Mouse (Mus musculus) megakaryocyte, embryonic 14.5 days (primary cell): ENCODE results near the gene Adgrl2. TPM values are rescaled to one million over a fixed set of nuclear protein-coding genes. Genes with fewer than 3 reads are reported as not detected.

Experiments
- H3K27me3 ChIP-seq: replicated peaks from 2 replicates; pipeline ENCODE3; 2012; ENCODE audit warnings: inconsistent platforms
- H3K36me3 ChIP-seq: replicated peaks from 2 replicates; pipeline ENCODE3; 2012; ENCODE audit warnings: low read length, inconsistent platforms, mixed read lengths
- H3K4me1 ChIP-seq: 2 replicates; pipeline ENCODE4 v1.6.1; 2012; ENCODE audit warnings: inconsistent platforms
- H3K4me3 ChIP-seq: replicated peaks from 2 replicates; pipeline ENCODE3; 2012; ENCODE audit warnings: moderate library complexity, mild to moderate bottlenecking, inconsistent platforms
- H3K9me3 ChIP-seq: 2 replicates; pipeline ENCODE4 v1.6.1; 2012; ENCODE audit warnings: inconsistent platforms
- FLI1 ChIP-seq: IDR thresholded peaks from 2 replicates; pipeline ENCODE4 v1.6.1; 2012; ENCODE audit warnings: low read length, inconsistent platforms, mixed read lengths
- GATA1 ChIP-seq: IDR thresholded peaks from 3 replicates; pipeline ENCODE4 v1.6.1; 2012; ENCODE audit warnings: mixed read lengths, low read length, inconsistent platforms, borderline replicate concordance
- polyA plus RNA-seq: library from polyadenylated mRNA; stranded (reverse); fragments of >175 nt; gene quantifications from 2 replicates; pipeline ENCODE4 v1.2.3, GENCODE M21; 2012; ENCODE audit warnings: low replicate concordance; ENCODE audit not compliant: insufficient read depth

Adgrl2 gene
- polyA plus RNA-seq, 1 experiment: 5.4 TPM

GRCm38 (mm10) chr3:148977838-148978237 lies 12.5 kb downstream of the Adgrl2 start:
- TF ChIP-seq FLI1 (no peak), GATA1 (no peak)
- Histone ChIP-seq H3K4me1 (peaks cover 16% of the 10 kb centered on the region), H3K36me3 (no peaks in the 10 kb centered on the region), H3K9me3 (no peaks in the 10 kb centered on the region), H3K27me3 (no peaks in the 10 kb centered on the region), H3K4me3 (no peak overlapping the region)

GRCm38 (mm10) chr3:148977124-148977529 lies 13.2 kb downstream of the Adgrl2 start:
- H3K4me3 ChIP-seq: no peak overlapping the region

GRCm38 (mm10) chr3:148971893-148972596 lies 18.3 kb downstream of the Adgrl2 start:
- Histone ChIP-seq H3K9me3 (no peaks in the 10 kb centered on the region), H3K27me3 (no peaks in the 10 kb centered on the region), H3K4me1 (peaks cover 8% of the 10 kb centered on the region; the same call in 1 of the 2 replicates), H3K4me3 (no peak overlapping the region), H3K36me3 (no peaks in the 10 kb centered on the region)
- TF ChIP-seq FLI1 (no peak), GATA1 (no peak)

More at GRCm38 (mm10) chr3:148977124-148977529, 13.2 kb downstream of the Adgrl2 start:
- Histone ChIP-seq H3K27me3 (no peaks in the 10 kb centered on the region), H3K9me3 (no peaks in the 10 kb centered on the region), H3K36me3 (no peaks in the 10 kb centered on the region), H3K4me1 (peaks cover 14% of the 10 kb centered on the region)
- no peak for TF ChIP-seq FLI1
- TF ChIP-seq GATA1: no peak

GRCm38 (mm10) chr3:148964991-148965605 lies 25.3 kb downstream of the Adgrl2 start:
- TF ChIP-seq FLI1 (no peak), GATA1 (no peak)
- Histone ChIP-seq H3K27me3 (peaks cover 1% of the 10 kb centered on the region), H3K4me1 (peaks cover 7% of the 10 kb centered on the region; the same call in 1 of the 2 replicates), H3K4me3 (no peak overlapping the region), H3K9me3 (no peaks in the 10 kb centered on the region), H3K36me3 (no peaks in the 10 kb centered on the region)

GRCm38 (mm10) chr3:148963381-148964044 lies 26.8 kb downstream of the Adgrl2 start:
- H3K4me3 ChIP-seq: no peak overlapping the region
- H3K27me3 ChIP-seq: peaks cover 1% of the 10 kb centered on the region
- no peaks in the 10 kb centered on the region for H3K9me3 ChIP-seq
- H3K36me3 ChIP-seq: no peaks in the 10 kb centered on the region
- peaks cover 21% of the 10 kb centered on the region for H3K4me1 ChIP-seq
- TF ChIP-seq GATA1 (no peak), FLI1 (no peak)

- Histone ChIP-seq H3K36me3 (no peaks in the 10 kb centered on the region), H3K4me1 (peaks cover 37% of the 10 kb centered on the region), H3K9me3 (no peaks in the 10 kb centered on the region), H3K4me3 (no peak overlapping the region), H3K27me3 (peaks cover 3% of the 10 kb centered on the region)
- no peak for TF ChIP-seq GATA1
- TF ChIP-seq FLI1: no peak
Observed at GRCm38 (mm10) chr3:148961611-148962010, 28.7 kb downstream of the Adgrl2 start.

GRCm38 (mm10) chr3:148960751-148961289 lies 29.5 kb downstream of the Adgrl2 start:
- Histone ChIP-seq H3K9me3 (no peaks in the 10 kb centered on the region), H3K36me3 (no peaks in the 10 kb centered on the region)
- TF ChIP-seq FLI1: no peak
- no peak for TF ChIP-seq GATA1

GRCm38 (mm10) chr3:148960215-148960614 lies 30.1 kb downstream of the Adgrl2 start:
- no peaks in the 10 kb centered on the region for H3K36me3 ChIP-seq
- peaks cover 6% of the 10 kb centered on the region for H3K27me3 ChIP-seq
- H3K9me3 ChIP-seq: no peaks in the 10 kb centered on the region
- H3K4me1 ChIP-seq: peaks cover 39% of the 10 kb centered on the region
- no peak for TF ChIP-seq FLI1
- TF ChIP-seq GATA1: no peak
- peak overlapping the region; percentile 10 for H3K4me3 ChIP-seq

More at GRCm38 (mm10) chr3:148960751-148961289, 29.5 kb downstream of the Adgrl2 start:
- H3K4me3 ChIP-seq: no peak overlapping the region
- H3K27me3 ChIP-seq: peaks cover 3% of the 10 kb centered on the region
- peaks cover 39% of the 10 kb centered on the region for H3K4me1 ChIP-seq

GRCm38 (mm10) chr3:148959327-148960025 lies 30.9 kb downstream of the Adgrl2 start:
- peaks cover 39% of the 10 kb centered on the region for H3K4me1 ChIP-seq
- no peaks in the 10 kb centered on the region for H3K9me3 ChIP-seq
- TF ChIP-seq GATA1 (no peak), FLI1 (no peak)
- no peaks in the 10 kb centered on the region for H3K36me3 ChIP-seq
- H3K27me3 ChIP-seq: peaks cover 8% of the 10 kb centered on the region
- H3K4me3 ChIP-seq: peak overlapping the region; percentile 87
